Mouse (Mus musculus) right cerebral cortex, adult 18-20 months (tissue): Measurements from ENCODE around the gene Ddn.

Experiments used
- DNase-seq: peaks from one replicate; pipeline ENCODE4 v3.0.0; 2022; ENCODE audit warnings: mixed read lengths

Ddn gene

GRCm38 (mm10) chr15:98809390-98809789 lies at the start of gene Ddn:
TSS of gene Ddn (minus strand) at chr15:98809490.
- DNase-seq = no peak

DNA sequence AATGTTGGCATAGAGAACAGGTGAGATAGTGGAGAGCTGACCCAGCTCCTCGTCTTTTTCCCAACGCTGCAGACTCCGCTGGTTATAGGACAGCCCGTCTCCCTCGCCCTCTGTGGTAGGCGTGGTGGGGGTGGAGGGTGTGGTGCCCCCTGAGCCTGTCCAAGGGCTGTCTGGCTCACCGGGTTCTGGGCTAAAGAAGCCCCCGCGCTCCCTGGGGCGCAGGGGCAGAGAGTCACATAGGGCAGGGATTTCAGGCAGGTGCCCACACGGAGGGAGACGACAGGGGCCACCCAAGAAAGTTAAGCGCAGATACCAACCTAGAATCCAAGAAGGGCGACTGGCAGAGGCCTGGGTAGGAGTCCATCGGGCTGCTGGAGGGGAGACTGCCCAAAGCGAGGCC lies 44.9 kb upstream of the Ddn start:
- no peak for DNase-seq

- no peak for DNase-seq
Observed at GRCm38 (mm10) chr15:98853161-98853937, 44.1 kb upstream of the Ddn start.

DNA sequence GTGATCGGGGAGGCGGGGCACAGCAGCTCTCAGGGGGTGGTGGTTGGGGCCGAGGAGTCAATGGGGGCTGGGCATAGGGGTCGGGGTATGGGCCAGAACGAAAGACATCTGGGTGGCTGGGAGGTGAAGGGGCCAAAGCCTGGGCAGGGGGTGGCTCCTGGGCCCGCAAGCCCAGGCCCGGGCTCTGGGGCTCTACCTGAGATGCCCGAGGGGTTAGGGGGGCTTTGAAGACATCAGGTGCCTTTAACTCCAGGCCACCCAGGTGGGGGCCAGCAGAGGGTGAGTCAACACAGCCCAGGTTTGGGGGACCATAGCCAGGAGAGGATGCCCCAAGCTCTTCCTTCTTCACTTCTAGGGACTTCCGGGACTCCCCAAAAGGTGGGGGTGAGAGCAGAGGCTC lies 43.4 kb upstream of the Ddn start:
- no peak for DNase-seq

DNA sequence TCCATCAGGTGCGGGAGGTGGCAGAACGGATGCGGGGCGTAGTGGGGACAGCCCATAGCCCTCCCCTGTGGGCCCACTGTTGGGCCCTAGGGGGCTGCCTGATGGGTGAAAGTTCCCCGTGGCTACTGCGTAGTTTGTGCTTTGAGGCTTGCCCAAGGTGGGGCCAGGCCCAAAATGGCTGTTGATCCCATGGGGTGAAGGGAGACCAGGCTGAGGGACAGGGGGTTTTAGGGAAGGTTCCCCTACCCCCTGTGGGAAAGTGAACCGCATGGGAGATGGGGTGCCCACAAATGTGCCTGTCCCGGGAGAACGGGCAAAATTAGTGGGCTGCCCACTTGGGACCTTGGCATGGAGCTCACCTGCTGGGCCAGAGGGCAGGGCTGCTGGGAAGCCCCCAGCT lies 42.8 kb upstream of the Ddn start:
- no peak for DNase-seq

DNA sequence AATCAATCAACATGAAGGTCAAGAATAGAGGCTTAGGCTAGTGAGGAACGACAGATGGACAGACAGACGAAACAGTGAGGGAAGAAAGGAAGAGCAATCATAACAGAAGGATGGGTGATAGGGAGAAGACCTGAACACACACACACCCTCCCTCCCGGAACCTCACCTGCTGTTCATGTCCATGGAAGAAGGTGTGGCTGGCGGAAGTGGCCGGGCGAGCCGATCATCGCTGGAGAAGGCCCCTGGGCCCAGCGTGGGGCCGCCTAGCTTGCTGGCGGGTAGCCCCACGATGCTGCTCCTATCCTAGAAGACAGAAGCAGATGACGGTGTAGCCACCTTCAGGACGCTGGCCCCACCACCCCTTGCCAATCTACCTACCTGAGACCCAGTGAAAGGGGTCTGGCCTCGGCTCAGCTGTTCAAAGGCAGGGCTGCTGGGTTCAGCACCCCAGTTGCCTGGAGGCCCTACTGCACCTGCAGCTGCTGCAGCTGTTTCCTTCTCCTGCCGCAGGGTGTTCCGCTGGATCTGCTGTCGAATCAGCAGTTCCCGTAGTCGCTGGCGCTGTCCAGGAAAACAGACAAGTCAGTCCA lies 42.0 kb upstream of the Ddn start:
- no peak for DNase-seq

- DNase-seq = no peak
Observed at GRCm38 (mm10) chr15:98850668-98851067, 41.4 kb upstream of the Ddn start.

GRCm38 (mm10) chr15:98849956-98850600 lies 40.8 kb upstream of the Ddn start:
- no peak for DNase-seq

- no peak for DNase-seq
Observed at GRCm38 (mm10) chr15:98849165-98849564, 39.9 kb upstream of the Ddn start.

GRCm38 (mm10) chr15:98846140-98846539 lies 36.9 kb upstream of the Ddn start:
- no peak for DNase-seq

- DNase-seq = no peak
Observed at GRCm38 (mm10) chr15:98845149-98845548, 35.9 kb upstream of the Ddn start.

DNA sequence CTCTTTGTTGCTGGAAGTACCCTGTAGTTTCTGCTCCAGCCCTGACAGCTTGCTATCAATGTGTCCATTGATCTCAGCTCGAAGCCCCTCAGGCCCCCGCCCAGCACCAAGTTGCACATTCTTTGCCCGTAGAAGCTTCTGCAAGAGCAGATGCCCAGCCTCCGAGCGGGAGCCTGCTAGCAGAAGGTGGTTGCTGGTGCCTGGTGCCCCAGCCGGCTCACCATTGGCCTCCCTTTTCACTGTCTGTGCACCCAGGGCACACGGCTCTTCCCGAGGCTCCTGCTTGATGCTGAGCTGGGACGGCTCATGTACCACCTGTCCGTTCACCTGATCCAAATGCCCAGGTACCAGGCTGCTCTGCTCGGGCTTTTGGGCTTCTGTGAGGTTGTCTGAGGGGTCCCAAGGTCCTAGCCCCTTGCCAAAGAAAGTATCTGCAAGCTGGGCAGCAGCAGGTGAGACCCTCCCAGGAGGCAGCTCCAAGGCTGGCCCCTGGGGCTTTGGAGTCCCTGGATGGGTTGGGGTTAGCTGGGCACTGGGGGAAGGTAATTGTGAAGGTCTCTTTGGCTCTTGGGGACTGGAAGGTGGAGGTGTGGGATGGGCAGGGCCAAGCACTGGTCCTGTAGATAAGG lies 34.4 kb upstream of the Ddn start:
- DNase-seq = no peak

DNA sequence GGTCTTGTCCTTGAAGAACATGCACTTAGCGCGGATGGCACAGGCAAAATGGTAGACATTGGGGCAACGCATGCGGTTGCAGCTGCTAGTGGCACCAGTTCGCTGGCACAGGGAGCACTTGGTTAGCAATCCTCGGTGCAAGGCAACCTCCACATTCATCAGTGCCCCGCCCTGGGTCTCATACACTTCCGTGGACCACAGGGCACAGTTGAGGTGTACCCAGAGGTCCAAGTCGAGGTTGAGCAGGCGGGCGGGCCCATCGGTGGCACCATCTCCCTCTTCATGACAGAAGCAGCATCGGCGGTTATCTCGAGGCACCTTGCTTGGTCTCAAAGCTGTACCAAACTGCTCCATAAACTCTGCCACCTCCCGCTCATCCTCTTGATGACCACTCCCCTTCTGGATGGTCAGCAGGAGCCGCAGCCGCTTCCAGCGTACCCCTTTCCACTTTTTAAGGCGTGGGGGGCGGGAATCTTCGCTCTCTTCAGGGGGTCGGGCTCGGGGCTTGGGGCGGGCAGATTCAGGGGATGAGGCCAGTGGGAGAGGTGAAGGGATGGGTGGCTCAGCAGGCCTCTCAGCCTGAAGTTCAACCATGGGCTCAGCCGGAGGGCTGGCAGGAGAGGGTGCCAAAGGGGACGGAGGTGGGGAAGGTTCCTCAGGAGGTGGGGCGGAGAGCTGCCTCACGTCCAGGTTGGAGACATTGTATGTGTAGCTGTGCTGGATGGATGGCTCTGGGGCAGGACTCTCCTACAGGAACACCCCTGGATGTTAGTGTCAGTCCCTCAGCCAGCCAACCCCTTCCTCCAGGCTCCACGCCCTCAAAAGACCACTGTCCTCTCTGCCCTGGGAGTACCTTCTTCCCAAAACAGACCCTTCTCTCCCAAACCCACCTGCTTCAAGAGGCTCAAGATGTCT lies 30.6 kb upstream of the Ddn start:
- no peak for DNase-seq

- no peak for DNase-seq
Observed at GRCm38 (mm10) chr15:98839161-98839560, 29.9 kb upstream of the Ddn start.

DNA sequence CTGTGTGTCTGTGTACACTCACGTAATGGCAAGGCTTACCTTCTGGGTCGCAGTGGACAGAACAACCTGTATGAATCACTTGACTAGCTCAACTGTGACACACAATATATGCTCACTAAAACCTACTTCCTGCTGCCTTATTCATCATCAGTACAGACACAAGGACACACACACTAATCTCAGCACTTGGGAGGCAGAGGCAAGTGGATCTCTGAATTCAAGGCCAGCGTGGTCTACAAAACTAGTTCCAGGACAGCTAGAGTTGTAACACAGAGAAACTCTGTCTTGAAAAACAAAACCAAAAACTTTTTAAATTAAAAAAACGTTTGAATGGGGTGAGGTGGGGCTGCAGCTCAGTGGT lies 28.4 kb upstream of the Ddn start:
- no peak for DNase-seq

DNA sequence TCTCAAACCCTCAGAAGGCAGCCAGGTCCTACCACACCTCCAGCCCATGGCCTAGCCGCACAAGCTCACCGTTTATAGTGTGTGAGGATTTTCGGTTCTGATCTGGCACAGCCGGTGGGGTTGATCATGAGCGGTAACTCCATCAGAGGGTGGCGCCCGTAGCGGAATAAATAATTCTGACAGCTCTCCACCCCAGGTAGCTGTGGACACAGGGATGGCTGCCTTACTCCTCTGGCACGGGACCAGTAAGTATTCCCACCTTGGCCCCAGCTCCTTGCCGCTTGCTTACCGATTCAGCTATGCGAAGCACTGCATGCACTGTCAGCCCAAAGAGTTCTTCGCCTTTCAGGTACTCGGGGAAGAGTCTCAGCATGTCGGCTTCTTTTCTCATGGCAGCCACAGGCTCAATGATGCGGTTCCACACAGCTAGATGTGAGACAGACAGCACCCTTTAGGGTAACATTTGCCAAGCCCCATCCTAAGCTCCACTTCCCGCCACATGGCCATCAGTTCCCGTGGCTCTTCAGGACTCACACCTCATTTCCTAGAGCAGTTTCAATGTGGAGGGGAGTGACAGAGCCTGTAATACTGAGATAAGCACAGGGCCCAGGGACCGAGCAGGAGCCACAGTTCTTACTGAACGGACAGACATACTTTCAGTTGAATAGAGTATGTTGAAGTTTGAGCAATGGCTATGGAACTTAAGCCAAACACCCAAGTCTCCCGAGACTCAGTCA lies 27.9 kb upstream of the Ddn start:
- DNase-seq = no peak

- DNase-seq = no peak
Observed at GRCm38 (mm10) chr15:98835291-98835690, 26.0 kb upstream of the Ddn start.

DNA sequence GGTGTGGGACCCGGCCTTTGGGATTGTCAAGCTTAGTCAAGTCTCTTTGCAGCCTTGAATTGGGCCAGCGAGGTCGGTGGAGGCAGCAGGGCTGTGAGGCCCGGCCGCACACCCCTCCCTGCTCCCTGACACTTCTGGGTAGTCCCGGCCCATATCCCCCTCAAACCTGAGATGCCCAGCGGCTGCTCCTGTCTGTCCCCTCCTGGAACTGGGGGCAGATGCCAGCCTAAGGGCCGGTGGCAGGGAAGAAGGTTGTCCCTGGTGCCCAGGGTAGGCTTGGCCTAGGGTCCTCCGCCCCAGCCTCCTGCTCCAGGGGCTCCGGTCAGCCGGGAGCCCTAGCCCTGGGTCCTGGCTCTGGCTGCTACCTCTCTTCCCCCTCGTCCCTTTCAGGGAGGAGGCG lies 24.8 kb upstream of the Ddn start:
- DNase-seq = no peak

GRCm38 (mm10) chr15:98833281-98833680 lies 24.0 kb upstream of the Ddn start:
- no peak for DNase-seq

DNA sequence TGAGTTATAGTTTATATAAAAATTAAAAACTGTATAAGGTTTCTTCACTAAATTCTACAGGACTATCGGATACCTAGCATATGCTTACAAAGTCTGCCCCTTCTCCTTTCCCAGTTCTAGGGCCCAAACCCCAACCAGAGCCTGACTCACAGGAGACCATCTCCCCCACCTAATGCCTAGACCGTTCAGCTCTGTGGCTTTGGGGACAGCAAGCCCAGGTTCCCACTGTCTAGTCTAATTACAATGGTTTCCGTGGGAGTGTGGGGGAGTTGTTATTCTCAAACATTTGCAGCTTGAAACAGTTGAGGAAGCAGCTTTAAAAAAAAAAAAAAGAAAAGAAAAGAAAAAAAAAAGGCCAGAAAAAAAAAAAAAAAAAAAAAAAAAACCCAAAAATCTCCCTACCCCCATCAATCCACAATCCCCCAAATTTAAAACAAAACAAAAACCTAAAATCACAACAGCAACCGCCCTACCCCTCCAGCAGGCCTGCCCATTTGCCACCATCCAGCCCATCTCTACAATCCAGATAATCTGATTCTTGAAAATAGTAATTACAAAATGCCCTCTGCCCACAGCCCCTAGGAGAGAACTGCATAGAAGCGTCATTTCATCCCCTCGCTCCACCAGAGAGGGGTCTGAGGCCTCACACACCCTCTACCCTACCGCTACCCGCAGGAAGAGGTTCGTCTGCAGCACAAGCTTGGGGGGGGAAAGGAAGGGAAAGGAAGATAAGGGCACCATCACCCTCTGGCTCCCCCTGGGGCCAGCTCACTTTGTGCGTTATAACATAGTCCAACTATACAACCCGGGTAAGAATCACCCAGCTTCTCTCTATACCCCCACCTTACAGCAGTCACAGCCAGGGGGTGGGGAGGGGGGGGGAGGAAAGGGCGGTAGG lies 23.1 kb upstream of the Ddn start:
- DNase-seq = no peak

DNA sequence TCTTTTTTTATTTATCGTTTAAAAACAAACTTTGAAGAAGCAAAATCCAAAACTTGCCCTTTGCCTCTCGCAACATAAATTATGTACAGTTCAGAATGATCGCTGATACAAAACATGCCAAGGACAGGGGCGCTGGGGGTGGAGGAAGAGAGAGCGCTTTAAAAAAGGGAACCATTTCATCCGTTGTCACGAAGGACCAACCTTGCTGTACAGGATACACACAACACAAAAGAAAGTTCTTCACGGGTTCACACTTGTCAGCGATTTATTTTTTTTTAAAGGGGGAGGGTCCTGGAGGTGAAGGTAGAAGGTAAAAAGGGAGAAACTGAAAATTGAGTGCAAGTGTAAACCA lies 22.4 kb upstream of the Ddn start:
- DNase-seq = no peak
